Mouse (Mus musculus) C3H10T1/2 (cell line): ENCODE measurements around the gene Olfr545. TPM values are rescaled to one million over a fixed set of nuclear protein-coding genes. Genes with fewer than 3 reads are reported as not detected.

Experiments
- polyA plus RNA-seq, 2 experiments: library from polyadenylated mRNA; unstranded; fragments of >200 nt; fragmentation: generic; extraction: Trizol; gene quantifications; one replicate each; pipeline ENCODE4 v1.2.1; 2012; ENCODE audit warnings: missing spikeins in 2 of 2

Gene Olfr545
- not detected for polyA plus RNA-seq

DNA sequence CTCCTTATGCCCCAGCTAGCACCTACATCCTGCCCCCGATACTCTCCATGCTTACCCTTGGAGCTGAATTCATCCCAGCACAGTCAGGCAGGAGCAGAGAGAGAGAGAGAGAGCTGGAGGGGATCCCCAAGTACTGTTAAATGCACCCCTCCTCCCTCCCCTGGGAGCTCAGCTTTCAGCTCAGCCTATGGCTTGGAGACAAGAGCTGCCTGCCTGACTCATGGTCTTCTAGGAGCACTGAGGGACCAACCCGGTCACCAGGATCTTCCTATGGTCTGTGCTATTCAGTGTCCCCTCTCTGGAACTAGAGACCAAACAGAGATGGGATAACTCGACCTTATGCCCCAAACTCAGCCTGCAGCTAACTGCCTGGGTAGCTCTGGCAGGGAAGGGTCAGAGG is at the start of gene Olfr545:
Olfr545 (minus strand) TSS at position 101 of the 400 bp plus-strand sequence.

GRCm38 (mm10) chr7:102540596-102540995 is 41.2 kb upstream of the Olfr545 start, which contains the start of gene Olfr548-ps1:
Gene Olfr548-ps1, plus strand, starts transcription at chr7:102540896.

DNA sequence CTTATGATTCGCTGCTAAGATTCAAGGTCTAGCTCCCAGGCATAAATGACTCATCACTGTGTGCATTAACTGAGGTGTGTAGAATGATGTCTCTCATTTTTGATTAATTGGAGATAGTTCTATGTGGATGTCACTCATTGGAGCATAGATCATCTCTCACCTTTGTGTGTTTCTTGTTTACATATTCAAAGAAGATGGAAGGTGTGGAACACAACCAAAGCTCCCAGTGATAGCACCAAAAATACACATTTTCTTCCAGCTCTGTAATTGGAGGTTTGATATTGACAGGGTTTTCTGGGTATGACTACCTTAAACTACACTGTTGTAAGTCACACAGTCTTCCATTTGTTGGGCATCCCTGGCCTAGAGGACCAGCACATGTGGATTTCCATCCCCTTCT is 35.1 kb upstream of the Olfr545 start, which contains the start of gene Olfr547:
Olfr547 (plus strand) TSS at position 301 of the 400 bp plus-strand sequence.

DNA sequence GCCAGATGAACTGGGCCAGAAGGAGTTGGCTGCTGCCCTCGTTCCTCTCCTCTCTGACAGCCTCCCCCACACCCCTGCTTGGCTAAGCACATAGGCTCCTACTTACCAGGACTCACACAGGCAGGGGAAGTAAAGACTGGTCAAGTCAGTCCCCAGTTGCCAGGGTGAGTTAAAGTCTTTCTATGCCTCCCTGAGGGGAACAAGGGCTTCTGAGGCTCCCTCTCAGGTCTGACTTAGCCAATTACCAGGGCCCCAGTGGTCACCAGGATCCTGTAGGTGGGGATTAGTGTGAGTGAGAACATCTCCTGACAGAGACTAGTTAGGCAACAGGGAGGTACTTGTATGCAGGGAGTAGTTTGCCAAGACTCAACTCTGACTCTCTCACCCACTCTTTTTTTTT is 11.2 kb downstream of the Olfr545 start, which contains the start of gene Olfr544:
Olfr544 (minus strand) TSS at position 153 of the 400 bp plus-strand sequence.

DNA sequence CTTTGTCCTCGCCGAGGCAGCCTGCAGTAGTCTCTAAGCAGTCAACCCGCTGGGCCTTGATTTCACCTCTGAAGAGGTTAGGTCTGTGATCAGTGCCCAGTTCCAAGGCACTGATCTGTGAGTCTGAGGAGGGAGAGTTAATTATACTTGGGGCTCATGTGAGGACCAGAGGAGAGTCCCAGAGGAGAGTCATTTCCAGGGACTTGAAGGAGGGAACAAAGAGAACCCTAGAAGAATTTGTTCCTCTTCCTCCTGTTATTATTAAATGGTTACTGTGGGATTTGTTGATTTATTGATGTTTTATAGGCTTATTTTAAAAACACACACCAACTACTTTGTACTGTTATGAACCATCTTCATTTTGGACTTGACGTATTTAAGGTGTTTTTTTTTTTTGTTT is 17.8 kb downstream of the Olfr545 start, which contains the start of gene Olfr543:
Olfr543 (minus strand) TSS at position 101 of the 400 bp plus-strand sequence.

DNA sequence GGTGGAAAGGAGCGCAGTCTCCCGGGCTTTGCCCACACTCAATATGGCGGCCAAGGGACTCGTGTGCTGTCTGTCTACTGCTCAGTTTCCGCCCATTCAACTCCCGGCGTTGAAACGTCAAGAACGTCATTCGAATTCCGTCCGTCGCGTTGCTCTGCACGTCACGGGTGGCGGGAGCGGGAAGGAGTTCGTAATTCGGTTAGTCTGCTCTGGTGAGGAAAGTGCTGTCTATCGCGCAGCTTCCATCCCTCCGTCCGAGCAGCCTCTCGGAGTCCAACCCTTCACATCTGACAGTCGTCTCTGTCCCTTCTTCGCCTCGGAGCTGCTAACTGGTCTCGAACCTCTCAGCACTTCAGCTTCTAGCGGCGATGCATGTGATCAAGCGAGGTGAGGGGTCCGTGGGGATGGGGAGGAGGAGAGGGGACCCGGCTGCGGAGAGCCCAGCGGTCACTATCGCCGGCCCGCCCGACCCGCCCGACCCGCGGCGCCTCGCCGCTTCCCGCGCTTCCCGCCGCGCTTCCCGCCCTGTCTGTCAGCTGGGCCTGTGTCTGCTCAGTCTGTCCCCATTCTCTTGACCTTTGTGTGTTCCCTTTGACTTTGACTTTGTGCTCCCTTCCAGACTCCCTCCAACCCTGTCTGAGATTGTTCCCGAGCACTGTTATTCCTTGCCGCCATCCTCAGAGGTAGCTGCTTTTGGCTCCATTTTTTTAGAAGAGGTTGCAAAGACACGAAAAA is 57.5 kb downstream of the Olfr545 start, which contains the start of gene Rrm1:
Rrm1 (plus strand) TSS at position 39 of the 735 bp plus-strand sequence.

Other genes with a start within 250 kb of the Olfr545 start
- 100 to 1,000 TPM; 117 to 137 TPM for gene Rhog, start 243.5 kb downstream of the Olfr545 start, polyA plus RNA-seq
- 10 to 100 TPM in 1 of 2 experiments, 1 to 10 TPM in 1; 4.8 to 35.1 TPM for gene Stim1, start 231.8 kb downstream of the Olfr545 start, polyA plus RNA-seq
- 10 to 100 TPM; 24.7 to 75.1 TPM for gene Rrm1, start 57.9 kb downstream of the Olfr545 start, polyA plus RNA-seq
- gene Olfr543, start 17.9 kb downstream of the Olfr545 start, polyA plus RNA-seq, result under 1 TPM in 1 of 2 experiments, not detected in 1; 0.12 TPM
- under 1 TPM in 1 of 2 experiments, not detected in 1; 0.04 TPM for gene Olfr544, start 11.3 kb downstream of the Olfr545 start, polyA plus RNA-seq
- not detected for gene Olfr547, start 35.2 kb upstream of the Olfr545 start, polyA plus RNA-seq
- not detected for gene Olfr548-ps1, start 41.3 kb upstream of the Olfr545 start, polyA plus RNA-seq
- gene Olfr549, start 50.3 kb upstream of the Olfr545 start, polyA plus RNA-seq, result not detected
- 1 to 10 TPM in 1 of 2 experiments, under 1 TPM in 1; 0.23 to 3.9 TPM for gene Trim21, start 65.9 kb upstream of the Olfr545 start, polyA plus RNA-seq
- not detected for gene Olfr550, start 71.9 kb upstream of the Olfr545 start, polyA plus RNA-seq
- gene Olfr551, start 92.3 kb upstream of the Olfr545 start, polyA plus RNA-seq, result not detected
- not detected for gene Olfr552, start 98.2 kb upstream of the Olfr545 start, polyA plus RNA-seq
- not detected for gene Olfr553, start 118.6 kb upstream of the Olfr545 start, polyA plus RNA-seq
- gene Olfr554, start 138.9 kb upstream of the Olfr545 start, polyA plus RNA-seq, result not detected
- not detected for gene Olfr555, start 159.2 kb upstream of the Olfr545 start, polyA plus RNA-seq
- not detected for gene Olfr556, start 165.3 kb upstream of the Olfr545 start, polyA plus RNA-seq
- gene Trim68, start 187.8 kb upstream of the Olfr545 start, polyA plus RNA-seq, result 1 to 10 TPM in 1 of 2 experiments, under 1 TPM in 1; 0.36 to 3.6 TPM
- not detected for gene Olfr557, start 196.3 kb upstream of the Olfr545 start, polyA plus RNA-seq
- not detected for gene Olfr558, start 202.6 kb upstream of the Olfr545 start, polyA plus RNA-seq
- not detected for gene Olfr33, start 219.5 kb upstream of the Olfr545 start, polyA plus RNA-seq
- not detected for gene Olfr559, start 227.9 kb upstream of the Olfr545 start, polyA plus RNA-seq